Mouse (Mus musculus) MEL (cell line): ENCODE measurements around the gene Usp20. TPM values are rescaled to one million over a fixed set of nuclear protein-coding genes. Genes with fewer than 3 reads are reported as not detected.

Experiments used
- DNase-seq: peaks from one replicate; pipeline ENCODE4 v3.0.0; 2011; ENCODE audit warnings: low read depth, low spot score
- H3K27ac ChIP-seq: 2 replicates; pipeline ENCODE4 v1.5.1; 2012; ENCODE audit warnings: low read depth, mild to moderate bottlenecking, control low read depth, low read length, moderate library complexity; ENCODE audit not compliant: control insufficient read depth
- H3K27me3 ChIP-seq, 2 experiments: fragments of 150-350 bp in 1 of 2; sonication (generic) in 1 of 2; 2 replicates each; pipeline ENCODE4 v1.6.1; 2012; ENCODE audit warnings: low read length in 2 of 2, mild to moderate bottlenecking in 2 of 2, improper control_type of control experiment in 1 of 2, moderate library complexity in 1 of 2; ENCODE audit not compliant: insufficient read depth in 2 of 2, control insufficient read depth in 1 of 2
- H3K36me3 ChIP-seq, 2 experiments: 2 replicates each; pipeline ENCODE4 v1.6.1; 2012 to 2014; ENCODE audit warnings: low read length in 2 of 2, improper control_type of control experiment in 1 of 2, inconsistent platforms in 1 of 2, mild to moderate bottlenecking in 1 of 2; ENCODE audit not compliant: insufficient read depth in 2 of 2, control insufficient read depth in 1 of 2
- H3K4me1 ChIP-seq, 2 experiments: fragments of 150-350 bp in 1 of 2; sonication (generic) in 1 of 2; 2 replicates each; pipeline ENCODE4 v1.6.1; 2012; ENCODE audit warnings: low read length in 2 of 2, improper control_type of control experiment in 1 of 2, mild to moderate bottlenecking in 1 of 2; ENCODE audit not compliant: insufficient read depth in 2 of 2, control insufficient read depth in 1 of 2
- H3K4me3 ChIP-seq, 2 experiments: fragments of 150-350 bp in 1 of 2; sonication (generic) in 1 of 2; 2 replicates each; pipeline ENCODE4 v1.5.1; 2012; ENCODE audit warnings: low read depth in 2 of 2, low read length in 2 of 2, mild to moderate bottlenecking in 2 of 2, moderate library complexity in 2 of 2, control low read depth in 1 of 2, improper control_type of control experiment in 1 of 2; ENCODE audit not compliant: control insufficient read depth in 1 of 2, insufficient read depth in 1 of 2
- H3K79me2 ChIP-seq: 2 replicates; pipeline ENCODE4 v1.6.1; 2012; ENCODE audit warnings: mild to moderate bottlenecking, low read length, moderate library complexity; ENCODE audit not compliant: control insufficient read depth, poor library complexity, insufficient read depth
- H3K9ac ChIP-seq: 2 replicates; pipeline ENCODE4 v1.6.1; 2012; ENCODE audit warnings: low read depth, mild to moderate bottlenecking, control low read depth, low read length, moderate library complexity; ENCODE audit not compliant: control insufficient read depth, poor library complexity, severe bottlenecking
- H3K9me3 ChIP-seq: fragments of 150-350 bp; sonication (generic); replicated peaks from 2 replicates; pipeline ENCODE4 v1.6.1; 2012; ENCODE audit warnings: mild to moderate bottlenecking, low read length, improper control_type of control experiment, moderate library complexity; ENCODE audit not compliant: insufficient read depth
- BHLHE40 ChIP-seq: IDR thresholded peaks from 2 replicates; pipeline ENCODE4 v1.6.1; 2012; ENCODE audit warnings: low read depth, mild to moderate bottlenecking, inconsistent platforms, low read length, improper control_type of control experiment, borderline replicate concordance
- CHD1 ChIP-seq: IDR thresholded peaks from 2 replicates; pipeline ENCODE4 v1.6.1; 2012; ENCODE audit warnings: low read depth, mild to moderate bottlenecking, inconsistent platforms, low read length, improper control_type of control experiment
- CHD2 ChIP-seq: IDR thresholded peaks from 2 replicates; pipeline ENCODE4 v1.6.1; 2011; ENCODE audit warnings: low read length, improper control_type of control experiment
- CTCF ChIP-seq, 3 experiments: IDR thresholded peaks in 2 of 3; conservative IDR thresholded peaks in 1 of 3; 2 replicates each; pipeline ENCODE4 v1.5.1; 2011 to 2012; ENCODE audit warnings: low read length in 3 of 3, low read depth in 2 of 3, mild to moderate bottlenecking in 2 of 3, improper control_type of control experiment in 1 of 3, inconsistent platforms in 1 of 3, mixed read lengths in 1 of 3, moderate library complexity in 1 of 3; ENCODE audit not compliant: control insufficient read depth in 1 of 3, insufficient read depth in 1 of 3, poor library complexity in 1 of 3, severe bottlenecking in 1 of 3
- E2F4 ChIP-seq: IDR thresholded peaks from 2 replicates; pipeline ENCODE4 v1.6.1; 2011; ENCODE audit warnings: low read depth, low read length, improper control_type of control experiment, borderline replicate concordance
- EP300 ChIP-seq, 2 experiments: IDR thresholded peaks; 2 replicates each; pipeline ENCODE4 v1.6.1; 2011; ENCODE audit warnings: improper control_type of control experiment in 2 of 2, low read length in 2 of 2, low read depth in 1 of 2, mild to moderate bottlenecking in 1 of 2
- GABPA ChIP-seq: IDR thresholded peaks from 2 replicates; pipeline ENCODE4 v1.6.1; 2012; ENCODE audit warnings: low read depth, mild to moderate bottlenecking, inconsistent platforms, low read length, improper control_type of control experiment, moderate library complexity
- HCFC1 ChIP-seq: IDR thresholded peaks from 2 replicates; pipeline ENCODE4 v1.6.1; 2012; ENCODE audit warnings: low read depth, mild to moderate bottlenecking, inconsistent platforms, low read length, improper control_type of control experiment, moderate library complexity
- JUND ChIP-seq: IDR thresholded peaks from 2 replicates; pipeline ENCODE4 v1.6.1; 2011; ENCODE audit warnings: low read depth, mild to moderate bottlenecking, improper control_type of control experiment, low read length
- KAT2A ChIP-seq: conservative IDR thresholded peaks from 2 replicates; pipeline ENCODE4 v1.6.1; 2012; ENCODE audit warnings: low read depth, low read length, improper control_type of control experiment, inconsistent platforms
- MAFK ChIP-seq: IDR thresholded peaks from 2 replicates; pipeline ENCODE4 v1.6.1; 2011; ENCODE audit warnings: low read depth, mild to moderate bottlenecking, low read length, improper control_type of control experiment, borderline replicate concordance
- MAX ChIP-seq: IDR thresholded peaks from 2 replicates; pipeline ENCODE4 v1.6.1; 2011; ENCODE audit warnings: low read length, improper control_type of control experiment
- MAZ ChIP-seq: IDR thresholded peaks from 2 replicates; pipeline ENCODE4 v1.6.1; 2012; ENCODE audit warnings: low read depth, mild to moderate bottlenecking, inconsistent platforms, low read length, improper control_type of control experiment
- MEF2A ChIP-seq: IDR thresholded peaks from 2 replicates; pipeline ENCODE4 v1.6.1; 2014; ENCODE audit warnings: low read depth, mild to moderate bottlenecking, inconsistent platforms, low read length, improper control_type of control experiment; ENCODE audit not compliant: poor library complexity, insufficient replicate concordance, severe bottlenecking; ENCODE audit errors: extremely low read depth
- MXI1 ChIP-seq: IDR thresholded peaks from 2 replicates; pipeline ENCODE4 v1.6.1; 2011; ENCODE audit warnings: mild to moderate bottlenecking, low read depth, low read length, improper control_type of control experiment
- MYB ChIP-seq: IDR thresholded peaks from 2 replicates; pipeline ENCODE4 v1.6.1; 2011; ENCODE audit warnings: mild to moderate bottlenecking, low read depth, low read length, improper control_type of control experiment
- MYC ChIP-seq: IDR thresholded peaks from 2 replicates; pipeline ENCODE4 v1.6.1; 2011; ENCODE audit warnings: low read depth, mild to moderate bottlenecking, low read length, improper control_type of control experiment, moderate library complexity
- NELFE ChIP-seq: IDR thresholded peaks from 2 replicates; pipeline ENCODE4 v1.6.1; 2011; ENCODE audit warnings: low read depth, low read length, improper control_type of control experiment
- NRF1 ChIP-seq: IDR thresholded peaks from 2 replicates; pipeline ENCODE4 v1.6.1; 2014; ENCODE audit warnings: low read depth, mild to moderate bottlenecking, inconsistent platforms, low read length, improper control_type of control experiment, moderate library complexity; ENCODE audit not compliant: poor library complexity, insufficient read depth, severe bottlenecking
- POLR2A ChIP-seq, 2 experiments: IDR thresholded peaks; 2 replicates each; pipeline ENCODE4 v1.6.1; 2011 to 2012; ENCODE audit warnings: low read length in 2 of 2, mild to moderate bottlenecking in 2 of 2, control low read depth in 1 of 2, improper control_type of control experiment in 1 of 2, low read depth in 1 of 2, moderate library complexity in 1 of 2; ENCODE audit not compliant: control insufficient read depth in 1 of 2, insufficient read depth in 1 of 2, poor library complexity in 1 of 2
- POLR2AphosphoS2 ChIP-seq: IDR thresholded peaks from 2 replicates; pipeline ENCODE4 v1.6.1; 2011; ENCODE audit warnings: low read length, improper control_type of control experiment
- RAD21 ChIP-seq: IDR thresholded peaks from 2 replicates; pipeline ENCODE4 v1.6.1; 2011; ENCODE audit warnings: mild to moderate bottlenecking, low read depth, low read length, improper control_type of control experiment
- RCOR1 ChIP-seq: IDR thresholded peaks from 2 replicates; pipeline ENCODE4 v1.6.1; 2012; ENCODE audit warnings: low read depth, mild to moderate bottlenecking, inconsistent platforms, low read length, improper control_type of control experiment
- SIN3A ChIP-seq: IDR thresholded peaks from 2 replicates; pipeline ENCODE4 v1.6.1; 2012; ENCODE audit warnings: low read length, improper control_type of control experiment, inconsistent platforms
- SMC3 ChIP-seq: IDR thresholded peaks from 2 replicates; pipeline ENCODE4 v1.6.1; 2011; ENCODE audit warnings: low read depth, low read length, improper control_type of control experiment
- TAL1 ChIP-seq: IDR thresholded peaks from 2 replicates; pipeline ENCODE4 v1.6.1; 2012; ENCODE audit warnings: mild to moderate bottlenecking, inconsistent platforms, low read length, moderate library complexity, mixed read lengths
- TBP ChIP-seq: IDR thresholded peaks from 2 replicates; pipeline ENCODE4 v1.8.0; 2011; ENCODE audit warnings: low read depth, low read length, improper control_type of control experiment
- UBTF ChIP-seq: IDR thresholded peaks from 2 replicates; pipeline ENCODE4 v1.6.1; 2012; ENCODE audit warnings: low read depth, mild to moderate bottlenecking, inconsistent platforms, low read length, improper control_type of control experiment, moderate library complexity, borderline replicate concordance; ENCODE audit not compliant: insufficient read depth
- USF1 ChIP-seq: IDR thresholded peaks from 2 replicates; pipeline ENCODE4 v1.6.1; 2014; ENCODE audit warnings: low read depth, mild to moderate bottlenecking, inconsistent platforms, low read length, improper control_type of control experiment, moderate library complexity
- USF2 ChIP-seq, 2 experiments: IDR thresholded peaks; 2 replicates each; pipeline ENCODE4 v1.6.1; 2011 to 2012; ENCODE audit warnings: improper control_type of control experiment in 2 of 2, low read length in 2 of 2, borderline replicate concordance in 1 of 2, inconsistent platforms in 1 of 2, low read depth in 1 of 2, mild to moderate bottlenecking in 1 of 2; ENCODE audit not compliant: insufficient read depth in 1 of 2
- ZC3H11A ChIP-seq: IDR thresholded peaks from 2 replicates; pipeline ENCODE4 v1.6.1; 2012; ENCODE audit warnings: low read depth, mild to moderate bottlenecking, inconsistent platforms, low read length, improper control_type of control experiment
- ZKSCAN1 ChIP-seq: IDR thresholded peaks from 2 replicates; pipeline ENCODE4 v1.6.1; 2012; ENCODE audit warnings: low read depth, mild to moderate bottlenecking, inconsistent platforms, low read length, improper control_type of control experiment, moderate library complexity
- ZMIZ1 ChIP-seq: IDR thresholded peaks from 2 replicates; pipeline ENCODE4 v1.6.1; 2012; ENCODE audit warnings: low read depth, mild to moderate bottlenecking, inconsistent platforms, low read length, improper control_type of control experiment, moderate library complexity
- ZNF384 ChIP-seq: IDR thresholded peaks from 2 replicates; pipeline ENCODE4 v1.6.1; 2012; ENCODE audit warnings: low read depth, mild to moderate bottlenecking, inconsistent platforms, low read length, improper control_type of control experiment
- polyA plus RNA-seq, 2 experiments: library from polyadenylated mRNA; stranded (reverse) in 1 of 2; unstranded in 1 of 2; fragments of >175 nt in 1 of 2; fragments of >200 nt in 1 of 2; gene quantifications; 2 replicates each; pipeline versions ENCODE4 v1.2.1 to v1.2.4; 2012; ENCODE audit warnings: low replicate concordance in 2 of 2, low read depth in 1 of 2; ENCODE audit not compliant: insufficient read length in 2 of 2, insufficient read depth in 1 of 2, missing spikeins in 1 of 2
- total RNA-seq: library from RNA; depleted of rRNA; stranded (reverse); fragments of 300-350 nt; gene quantifications from 2 replicates; pipeline ENCODE4 v1.2.3, GENCODE M21; 2012

Usp20 gene
- total and polyA plus RNA-seq, 3 experiments: 9.4 to 10.8 TPM; not detected in 1

DNA sequence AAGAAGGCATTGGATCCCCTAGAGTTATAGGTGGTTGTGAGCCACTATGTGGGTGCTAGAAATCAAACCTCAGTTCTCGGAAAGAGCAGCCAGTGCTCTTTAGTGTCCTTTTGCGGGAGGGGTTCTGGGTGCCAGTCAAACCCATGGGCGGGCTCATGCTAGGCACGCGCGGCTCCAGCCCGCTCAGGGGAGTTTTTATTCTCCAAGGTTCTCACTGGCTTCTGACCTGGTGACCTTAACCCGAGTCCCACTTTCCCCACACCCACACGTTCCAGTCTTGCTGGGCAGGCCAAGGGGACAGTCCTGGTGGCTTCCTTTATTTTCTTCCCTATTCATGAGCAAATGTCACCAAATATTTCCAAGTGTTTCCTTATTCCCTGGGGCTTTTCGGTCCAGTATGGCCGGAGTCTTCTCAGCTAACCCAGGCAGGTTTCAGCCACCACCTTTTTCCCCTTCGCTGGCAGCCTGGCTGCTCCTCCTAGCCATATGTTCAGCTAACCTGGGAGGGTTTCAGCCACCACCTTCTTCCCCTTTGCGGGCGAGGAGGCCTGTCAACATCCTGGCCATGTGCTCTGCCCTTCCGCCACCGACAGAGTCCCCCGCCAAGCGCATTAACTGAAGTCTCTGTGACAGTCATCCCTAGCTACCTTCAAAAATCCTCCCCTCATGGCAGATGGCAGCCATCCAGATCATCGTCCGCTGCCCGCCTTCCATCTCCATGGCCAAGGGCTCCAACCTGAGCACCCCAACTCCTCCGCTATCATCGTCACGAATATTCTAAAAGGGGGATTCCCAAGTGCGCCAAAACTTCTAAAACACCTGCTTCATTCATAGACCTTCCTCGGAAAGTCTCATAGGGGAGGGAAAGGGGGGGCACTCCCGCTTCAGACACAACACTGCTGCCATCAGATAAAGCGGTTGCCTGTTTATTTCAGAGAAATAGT, 79.0 kb downstream of the Usp20 start:
- Histone ChIP-seq H3K4me3 (peak overlapping the region; percentile 49 to 54), H3K27me3 (no peaks in the 10 kb centered on the region), H3K27ac (peak overlapping the region; percentile 96), H3K4me1 (peaks cover 0 to 24% of the 10 kb centered on the region in 2 experiments), H3K9me3 (no peaks in the 10 kb centered on the region), H3K9ac (peak overlapping the region; percentile 73), H3K79me2 (no peaks in the 10 kb centered on the region; the same call in 1 of the 2 replicates), H3K36me3 (peaks cover 0 to 15% of the 10 kb centered on the region in 2 experiments; a peak in 2 of 4 replicates)
- peak; percentile 90 for DNase-seq
- TF ChIP-seq SMC3 (no peak), ZC3H11A (no peak), MAFK (no peak), MXI1 (peak; percentile 98), MYC (peak; percentile 95), MEF2A (no peak), SIN3A (peak; percentile 92), TBP (peak; percentile 12; the same call in 1 of the 2 replicates), CHD2 (no peak), GABPA (no peak), KAT2A (no peak; the same call in 1 of the 2 replicates), ZMIZ1 (no peak), POLR2A (IDR thresholded peaks at IDR 0.05; ENCODE audit: control insufficient read depth in 1 of 2, insufficient read depth in 1 of 2, low read depth in 1 of 2, low read length in 2 of 2, poor library complexity in 1 of 2) (peak in 1 of 2 experiments; percentile 51; a peak in 2 of 4 replicates), TAL1 (0 out of 2 replicates have a peak, but pooled peaks have one; percentile 6), JUND (no peak), BHLHE40 (no peak), POLR2AphosphoS2 (no peak), CTCF (IDR thresholded peaks at IDR 0.05 in 2 of 3, conservative IDR thresholded peaks at IDR 0.05 in 1 of 3; ENCODE audit: control insufficient read depth in 1 of 3, insufficient read depth in 1 of 3, low read depth in 2 of 3, low read length in 3 of 3, poor library complexity in 1 of 3, severe bottlenecking in 1 of 3) (no peak), NRF1 (no peak), RCOR1 (no peak), USF2 (IDR thresholded peaks at IDR 0.05; ENCODE audit: borderline replicate concordance in 1 of 2, insufficient read depth in 1 of 2, low read depth in 1 of 2, low read length in 2 of 2) (no peak), USF1 (peak; percentile 81), UBTF (0 out of 2 replicates have a peak, but pooled peaks have one; percentile 64), MAX (peak; percentile 98), HCFC1 (peak; percentile 67), EP300 (IDR thresholded peaks at IDR 0.05; ENCODE audit: low read depth in 1 of 2, low read length in 2 of 2) (peak in 1 of 2 experiments; percentile 8; a peak in 2 of 4 replicates), E2F4 (0 out of 2 replicates have a peak, but pooled peaks have one; percentile 31), NELFE (peak; percentile 48; the same call in 1 of the 2 replicates), ZNF384 (0 out of 2 replicates have a peak, but pooled peaks have one; percentile 15), MYB (no peak), MAZ (peak; percentile 12; the same call in 1 of the 2 replicates), ZKSCAN1 (no peak), RAD21 (no peak), CHD1 (no peak)
